Mouse (Mus musculus): ENCODE measurements around the gene Gapvd1. TPM values are rescaled to one million over a fixed set of nuclear protein-coding genes. Genes with fewer than 3 reads are reported as not detected.
A peak's percentile ranks its signal among the peaks of the same experiment; 100 is the strongest.

Gene Gapvd1
- total and polyA plus RNA-seq, 3 experiments = 62.4 to 174 (median 96.7) TPM

DNA sequence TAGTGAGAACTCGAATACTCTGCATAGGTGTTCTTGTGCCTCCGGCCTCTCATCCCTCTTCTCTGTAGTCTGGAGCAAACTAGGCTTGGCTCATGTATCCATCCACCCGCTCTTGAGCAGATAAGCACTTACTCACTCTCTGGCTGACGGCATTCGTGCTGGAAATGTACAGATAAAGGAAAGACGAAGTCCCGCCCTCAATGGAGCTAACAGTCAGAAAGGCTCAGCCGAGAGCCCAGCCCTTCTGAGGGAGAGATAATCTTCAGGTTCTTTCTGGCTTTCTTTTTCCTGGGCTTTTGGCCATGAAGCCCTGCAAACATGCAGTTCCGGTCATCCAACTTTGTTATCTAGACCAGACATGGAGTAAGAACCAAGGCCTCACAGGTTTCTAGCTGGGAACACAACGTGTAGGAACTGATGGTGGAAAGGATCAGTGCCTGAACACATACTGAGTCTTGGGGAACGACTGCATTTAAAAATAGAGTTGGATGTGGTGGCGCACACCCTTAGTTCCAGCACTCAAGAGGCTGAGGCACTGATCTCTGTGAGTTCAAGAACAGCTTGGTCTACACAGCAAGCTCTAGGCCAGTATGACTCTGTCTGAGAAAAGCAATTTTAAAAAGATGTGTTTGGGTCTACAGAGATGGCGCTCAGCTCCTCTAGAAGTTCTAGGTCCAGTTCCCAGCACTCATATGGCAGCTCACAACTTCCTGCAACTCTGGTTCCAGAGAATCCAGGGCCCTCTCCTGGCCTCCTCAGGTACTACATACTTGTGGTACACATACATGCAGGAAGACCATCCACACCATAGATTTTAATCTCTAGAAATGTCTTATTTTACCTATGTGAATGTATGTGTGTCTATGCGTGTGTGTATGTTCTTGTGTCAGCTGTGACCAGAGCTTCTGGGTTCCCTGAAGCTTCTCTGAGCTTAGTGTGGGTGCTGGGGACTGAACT is 28.3 kb upstream of the Gapvd1 start (continued):
- no peak for TF ChIP-seq HCFC1 (IDR thresholded peaks at IDR 0.05; ENCODE audit: low read depth, low read length)
- TF ChIP-seq MYB (IDR thresholded peaks at IDR 0.05; ENCODE audit: low read depth, low read length) = peak; percentile 45
- TF ChIP-seq EP300 (IDR thresholded peaks at IDR 0.05; ENCODE audit: low read depth in 1 of 2, low read length in 2 of 2) = peak; percentile 90 to 95
- TF ChIP-seq ZKSCAN1 (IDR thresholded peaks at IDR 0.05; ENCODE audit: low read depth, low read length) = no peak
- no peak for TF ChIP-seq MAFK (IDR thresholded peaks at IDR 0.05; ENCODE audit: borderline replicate concordance, low read depth, low read length)

DNA sequence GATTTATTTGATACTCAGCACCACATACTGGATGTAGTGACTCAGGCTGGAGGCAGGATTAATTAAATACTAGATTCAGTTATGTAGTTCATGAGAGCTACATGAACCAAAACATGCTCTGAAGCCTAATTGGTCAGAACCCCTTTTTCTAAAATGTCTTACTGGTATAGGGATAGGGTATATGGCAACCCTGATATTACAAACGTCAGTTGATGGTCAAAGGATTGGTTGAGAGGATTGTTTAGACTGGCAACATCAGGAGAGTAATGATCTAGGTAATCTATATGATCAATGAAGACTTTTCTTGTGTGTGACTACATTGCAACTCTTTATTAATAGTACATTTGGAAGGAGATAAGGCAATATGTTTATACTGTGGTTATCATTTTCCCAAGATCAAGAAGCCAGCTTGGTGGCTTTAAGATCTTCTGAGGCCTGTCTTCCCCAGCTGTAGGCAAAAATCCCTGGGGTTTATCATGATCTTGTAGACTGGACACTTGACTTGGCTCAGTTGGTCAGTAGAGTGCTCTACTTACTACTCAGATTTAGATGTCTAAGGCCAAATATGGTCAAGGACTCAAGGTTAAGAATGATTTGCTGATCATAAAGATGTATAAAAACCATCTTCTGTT is 22.3 kb upstream of the Gapvd1 start:
- no peak overlapping the region; a peak in 1 of 4 replicates for H3K4me3 ChIP-seq (ENCODE audit: control insufficient read depth in 1 of 2, insufficient read depth in 1 of 2, low read depth in 2 of 2, low read length in 2 of 2)
- TF ChIP-seq MEF2A (IDR thresholded peaks at IDR 0.05; ENCODE audit: extremely low read depth, insufficient replicate concordance, low read depth, low read length, poor library complexity, severe bottlenecking) (no peak), POLR2AphosphoS2 (IDR thresholded peaks at IDR 0.05; ENCODE audit: low read length) (peak; percentile 91), CHD1 (IDR thresholded peaks at IDR 0.05; ENCODE audit: low read depth, low read length) (no peak; the same call in 1 of the 2 replicates)
- H3K9ac ChIP-seq (ENCODE audit: control insufficient read depth, low read depth, low read length, poor library complexity, severe bottlenecking) = no peak overlapping the region
- H3K9me3 ChIP-seq (replicated peaks; ENCODE audit: insufficient read depth, low read length) = no peaks in the 10 kb centered on the region
- H3K79me2 ChIP-seq (ENCODE audit: control insufficient read depth, insufficient read depth, low read length, poor library complexity) = peaks cover 47% of the 10 kb centered on the region
- H3K27me3 ChIP-seq (ENCODE audit: control insufficient read depth in 1 of 2, insufficient read depth in 2 of 2, low read length in 2 of 2) = no peaks in the 10 kb centered on the region
- H3K36me3 ChIP-seq (ENCODE audit: control insufficient read depth in 1 of 2, insufficient read depth in 2 of 2, low read length in 2 of 2) = peaks cover 43 to 47% of the 10 kb centered on the region in 2 experiments
- H3K4me1 ChIP-seq (ENCODE audit: control insufficient read depth in 1 of 2, insufficient read depth in 2 of 2, low read length in 2 of 2) = peaks cover 0 to 14% of the 10 kb centered on the region in 2 experiments; a peak in 3 of 4 replicates
- H3K27ac ChIP-seq (ENCODE audit: control insufficient read depth, low read depth, low read length) = no peak overlapping the region
- DNase-seq (ENCODE audit: low read depth, low spot score) = peak; percentile 38

DNA sequence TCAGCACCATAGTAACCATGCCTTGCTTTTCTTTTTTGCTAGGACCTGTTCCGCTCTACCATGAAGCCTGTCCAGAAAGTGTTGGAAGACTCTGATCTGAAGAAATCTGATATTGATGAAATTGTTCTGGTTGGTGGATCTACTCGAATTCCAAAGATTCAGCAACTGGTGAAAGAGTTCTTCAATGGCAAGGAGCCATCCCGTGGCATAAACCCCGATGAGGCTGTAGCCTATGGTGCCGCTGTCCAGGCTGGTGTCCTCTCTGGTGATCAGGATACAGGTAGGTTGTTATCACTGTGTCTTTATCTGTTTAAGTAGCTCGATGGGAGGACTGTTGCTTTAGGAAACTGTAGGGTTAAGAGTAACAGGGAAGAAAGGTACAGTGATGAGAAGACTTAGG is 19.5 kb upstream of the Gapvd1 start:
- H3K27me3 ChIP-seq (ENCODE audit: control insufficient read depth in 1 of 2, insufficient read depth in 2 of 2, low read length in 2 of 2) = no peaks in the 10 kb centered on the region
- H3K9me3 ChIP-seq (replicated peaks; ENCODE audit: insufficient read depth, low read length) = no peaks in the 10 kb centered on the region
- H3K79me2 ChIP-seq (ENCODE audit: control insufficient read depth, insufficient read depth, low read length, poor library complexity) = peaks cover 63% of the 10 kb centered on the region
- peak overlapping the region; percentile 68 to 92 for H3K4me3 ChIP-seq (ENCODE audit: control insufficient read depth in 1 of 2, insufficient read depth in 1 of 2, low read depth in 2 of 2, low read length in 2 of 2)
- H3K9ac ChIP-seq (ENCODE audit: control insufficient read depth, low read depth, low read length, poor library complexity, severe bottlenecking) = peak overlapping the region; percentile 80
- no peak for TF ChIP-seq GABPA (IDR thresholded peaks at IDR 0.05; ENCODE audit: low read depth, low read length)
- no peak for TF ChIP-seq MAFK (IDR thresholded peaks at IDR 0.05; ENCODE audit: borderline replicate concordance, low read depth, low read length)
- no peak for TF ChIP-seq ZNF384 (IDR thresholded peaks at IDR 0.05; ENCODE audit: low read depth, low read length)
- TF ChIP-seq E2F4 (IDR thresholded peaks at IDR 0.05; ENCODE audit: borderline replicate concordance, low read depth, low read length) = no peak
- TF ChIP-seq POLR2AphosphoS5 (IDR thresholded peaks at IDR 0.05; ENCODE audit: borderline replicate concordance, low read depth, low read length) = no peak
- no peak for TF ChIP-seq ZMIZ1 (IDR thresholded peaks at IDR 0.05; ENCODE audit: low read depth, low read length)
- no peak for TF ChIP-seq MAZ (IDR thresholded peaks at IDR 0.05; ENCODE audit: low read depth, low read length)
- no peak for TF ChIP-seq SMC3 (IDR thresholded peaks at IDR 0.05; ENCODE audit: low read depth, low read length)
- TF ChIP-seq UBTF (IDR thresholded peaks at IDR 0.05; ENCODE audit: borderline replicate concordance, insufficient read depth, low read depth, low read length) = no peak
- TF ChIP-seq RAD21 (IDR thresholded peaks at IDR 0.05; ENCODE audit: low read depth, low read length) = no peak
- no peak for TF ChIP-seq TAL1 (IDR thresholded peaks at IDR 0.05; ENCODE audit: low read length)
- no peak for TF ChIP-seq USF1 (IDR thresholded peaks at IDR 0.05; ENCODE audit: low read depth, low read length)
- TF ChIP-seq BHLHE40 (IDR thresholded peaks at IDR 0.05; ENCODE audit: borderline replicate concordance, low read depth, low read length) = no peak
- no peak for TF ChIP-seq CTCF (IDR thresholded peaks at IDR 0.05 in 2 of 3, conservative IDR thresholded peaks at IDR 0.05 in 1 of 3; ENCODE audit: control insufficient read depth in 1 of 3, insufficient read depth in 1 of 3, low read depth in 2 of 3, low read length in 3 of 3, poor library complexity in 1 of 3, severe bottlenecking in 1 of 3)
- no peak for TF ChIP-seq ETS1 (IDR thresholded peaks at IDR 0.05; ENCODE audit: low read depth, low read length)
- H3K4me1 ChIP-seq (ENCODE audit: control insufficient read depth in 1 of 2, insufficient read depth in 2 of 2, low read length in 2 of 2) = peaks cover 2 to 18% of the 10 kb centered on the region in 2 experiments
- DNase-seq (ENCODE audit: low read depth, low spot score) = peak; percentile 48
- H3K27ac ChIP-seq (ENCODE audit: control insufficient read depth, low read depth, low read length) = no peak overlapping the region
- H3K36me3 ChIP-seq (ENCODE audit: control insufficient read depth in 1 of 2, insufficient read depth in 2 of 2, low read length in 2 of 2) = peaks cover 43 to 52% of the 10 kb centered on the region in 2 experiments

Measured in MEL (cell line).